Mouse (Mus musculus): Measurements from ENCODE around the gene Arhgef12. TPM values are rescaled to one million over a fixed set of nuclear protein-coding genes. Genes with fewer than 3 reads are reported as not detected.

Arhgef12 gene
- total RNA-seq (2012; rRNA removed): 11.8 and 14.8 TPM in 2 replicates
- polyA plus RNA-seq (2012; ENCODE audit: insufficient read depth in 1 of 2, insufficient read length in 2 of 2, low read depth in 1 of 2, low replicate concordance in 2 of 2, missing spikeins in 1 of 2): 10 to 100 TPM; 14.7 to 33.5 TPM

GRCm38 (mm10) chr9:43107187-43107517 is at the start of gene Arhgef12:
TSS of gene Arhgef12 (minus strand) at chr9:43107239.
- H3K79me2 ChIP-seq (ENCODE audit: control insufficient read depth, insufficient read depth, low read length, poor library complexity): peaks cover 26% of the 10 kb centered on the region
- DNase-seq (ENCODE audit: low read depth, low spot score): peak; percentile 50
- peaks cover 9 to 26% of the 10 kb centered on the region in 2 experiments for H3K4me1 ChIP-seq (ENCODE audit: control insufficient read depth in 1 of 2, insufficient read depth in 2 of 2, low read length in 2 of 2)
- peaks cover 0 to 30% of the 10 kb centered on the region in 2 experiments; a peak in 2 of 4 replicates for H3K36me3 ChIP-seq (ENCODE audit: control insufficient read depth in 1 of 2, insufficient read depth in 2 of 2, low read length in 2 of 2)
- peak within 1 kb of the TSS; percentile 92 for H3K9ac ChIP-seq (ENCODE audit: control insufficient read depth, low read depth, low read length, poor library complexity, severe bottlenecking)
- H3K4me3 ChIP-seq (ENCODE audit: control insufficient read depth in 1 of 2, insufficient read depth in 1 of 2, low read depth in 2 of 2, low read length in 2 of 2): peak within 1 kb of the TSS; percentile 82 to 86
- H3K27me3 ChIP-seq (ENCODE audit: control insufficient read depth in 1 of 2, insufficient read depth in 2 of 2, low read length in 2 of 2): no peaks in the 10 kb centered on the region
- no peaks in the 10 kb centered on the region for H3K9me3 ChIP-seq (replicated peaks; ENCODE audit: insufficient read depth, low read length)
- H3K27ac ChIP-seq (ENCODE audit: control insufficient read depth, low read depth, low read length): peak within 1 kb of the TSS; percentile 86
- TF ChIP-seq EP300 (IDR thresholded peaks at IDR 0.05; ENCODE audit: low read depth in 1 of 2, low read length in 2 of 2) (no peak), USF2 (IDR thresholded peaks at IDR 0.05; ENCODE audit: borderline replicate concordance in 1 of 2, insufficient read depth in 1 of 2, low read depth in 1 of 2, low read length in 2 of 2) (no peak), CTCF (IDR thresholded peaks at IDR 0.05 in 2 of 3, conservative IDR thresholded peaks at IDR 0.05 in 1 of 3; ENCODE audit: control insufficient read depth in 1 of 3, insufficient read depth in 1 of 3, low read depth in 2 of 3, low read length in 3 of 3, poor library complexity in 1 of 3, severe bottlenecking in 1 of 3) (peak; percentile 14 to 40 (median 29); a peak in 4 of 6 replicates), HCFC1 (IDR thresholded peaks at IDR 0.05; ENCODE audit: low read depth, low read length) (no peak), RAD21 (IDR thresholded peaks at IDR 0.05; ENCODE audit: low read depth, low read length) (peak; percentile 23), ETS1 (IDR thresholded peaks at IDR 0.05; ENCODE audit: low read depth, low read length) (no peak), SMC3 (IDR thresholded peaks at IDR 0.05; ENCODE audit: low read depth, low read length) (peak; percentile 46), ZC3H11A (IDR thresholded peaks at IDR 0.05; ENCODE audit: low read depth, low read length) (peak; percentile 1; the same call in 1 of the 2 replicates)

GRCm38 (mm10) chr9:43155960-43156359 is 48.9 kb upstream of the Arhgef12 start:
- Histone ChIP-seq H3K27me3 (ENCODE audit: control insufficient read depth in 1 of 2, insufficient read depth in 2 of 2, low read length in 2 of 2) (peaks cover 6% of the 10 kb centered on the region in 2 experiments), H3K4me1 (ENCODE audit: control insufficient read depth in 1 of 2, insufficient read depth in 2 of 2, low read length in 2 of 2) (peaks cover 0 to 8% of the 10 kb centered on the region in 2 experiments; a peak in 3 of 4 replicates), H3K9me3 (replicated peaks; ENCODE audit: insufficient read depth, low read length) (no peaks in the 10 kb centered on the region), H3K36me3 (ENCODE audit: control insufficient read depth in 1 of 2, insufficient read depth in 2 of 2, low read length in 2 of 2) (no peaks in the 10 kb centered on the region; a peak in 1 of 4 replicates), H3K79me2 (ENCODE audit: control insufficient read depth, insufficient read depth, low read length, poor library complexity) (no peaks in the 10 kb centered on the region), H3K9ac (ENCODE audit: control insufficient read depth, low read depth, low read length, poor library complexity, severe bottlenecking) (no peak overlapping the region), H3K4me3 (ENCODE audit: control insufficient read depth in 1 of 2, insufficient read depth in 1 of 2, low read depth in 2 of 2, low read length in 2 of 2) (no peak overlapping the region), H3K27ac (ENCODE audit: control insufficient read depth, low read depth, low read length) (no peak overlapping the region)
- DNase-seq (ENCODE audit: low read depth, low spot score): no peak
- no peak for TF ChIP-seq POLR2AphosphoS2 (IDR thresholded peaks at IDR 0.05; ENCODE audit: low read length)
- no peak for TF ChIP-seq SIN3A (IDR thresholded peaks at IDR 0.05; ENCODE audit: low read length)
- no peak for TF ChIP-seq USF1 (IDR thresholded peaks at IDR 0.05; ENCODE audit: low read depth, low read length)
- no peak for TF ChIP-seq POLR2AphosphoS5 (IDR thresholded peaks at IDR 0.05; ENCODE audit: borderline replicate concordance, low read depth, low read length)
- no peak for TF ChIP-seq ZMIZ1 (IDR thresholded peaks at IDR 0.05; ENCODE audit: low read depth, low read length)
- no peak for TF ChIP-seq ZKSCAN1 (IDR thresholded peaks at IDR 0.05; ENCODE audit: low read depth, low read length)
- TF ChIP-seq ELF1 (IDR thresholded peaks at IDR 0.05; ENCODE audit: low read depth, low read length): no peak
- no peak for TF ChIP-seq NRF1 (IDR thresholded peaks at IDR 0.05; ENCODE audit: insufficient read depth, low read depth, low read length, poor library complexity, severe bottlenecking)
- TF ChIP-seq MYC (IDR thresholded peaks at IDR 0.05; ENCODE audit: low read depth, low read length): no peak
- TF ChIP-seq ZC3H11A (IDR thresholded peaks at IDR 0.05; ENCODE audit: low read depth, low read length): no peak
- TF ChIP-seq ZNF384 (IDR thresholded peaks at IDR 0.05; ENCODE audit: low read depth, low read length): no peak
- TF ChIP-seq TBP (IDR thresholded peaks at IDR 0.05; ENCODE audit: low read depth, low read length): no peak

Data from MEL (cell line).